Mouse (Mus musculus) lung, adult 2 months (tissue): Measurements from ENCODE around the gene Ndp.

Source experiments
- CTCF ChIP-seq: fragments of 200-500 bp; IDR thresholded peaks from 2 replicates; pipeline ENCODE4 v1.5.1; 2011; ENCODE audit warnings: mild to moderate bottlenecking, low read length, control low read depth; ENCODE audit not compliant: insufficient read depth
- POLR2A ChIP-seq: fragments of 200-500 bp; IDR thresholded peaks from 2 replicates; pipeline ENCODE4 v1.6.1; 2011; ENCODE audit warnings: low read depth, mild to moderate bottlenecking, control low read depth, low read length, borderline replicate concordance; ENCODE audit errors: extremely low read depth

DNA sequence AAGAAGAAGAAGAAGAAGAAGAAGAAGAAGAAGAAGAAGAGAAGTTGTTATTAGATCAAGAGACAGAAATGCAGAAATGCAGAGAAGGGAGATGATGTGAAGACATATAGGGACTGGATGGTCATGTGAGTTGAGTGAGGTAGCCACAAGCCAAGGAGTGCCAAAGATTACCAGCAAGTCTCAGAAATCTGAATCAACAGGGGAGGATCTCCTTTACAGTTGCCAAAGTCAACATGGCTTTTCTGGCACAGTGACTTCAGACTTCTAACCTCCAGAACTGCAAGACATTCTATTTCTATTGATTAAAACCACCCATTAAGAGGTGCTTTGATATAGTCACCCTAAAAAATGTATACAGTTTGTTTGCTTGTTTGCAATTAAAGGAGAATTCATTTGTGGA lies 6.4 kb upstream of the Ndp start:
- TF ChIP-seq POLR2A = no peak
- TF ChIP-seq CTCF = no peak
